Mouse (Mus musculus) adrenal gland, postnatal 25 days (tissue): ENCODE data around the gene 1700057G04Rik. TPM values are rescaled to one million over a fixed set of nuclear protein-coding genes. Genes with fewer than 3 reads are reported as not detected.

ENCODE experiments used
- DNase-seq: peaks from one replicate; pipeline ENCODE4 v3.0.0; 2021; ENCODE audit warnings: mixed read lengths
- long read RNA-seq: library from polyadenylated mRNA; stranded (forward); transcript quantifications from one replicate; pipeline ENCODE4 v2.0.0, GENCODE M21; 2021
- total RNA-seq: library from RNA; stranded (reverse); gene quantifications from 2 replicates; pipeline ENCODE4 v1.2.3, GENCODE M21; 2021

The 1700057G04Rik gene
- total RNA-seq = not detected in 2 replicates
- long read RNA-seq = 0 reads

GRCm38 (mm10) chr9:92309077-92309476, at the start of gene 1700057G04Rik:
Gene 1700057G04Rik, plus strand, starts transcription at chr9:92309377.
- DNase-seq = no peak

- DNase-seq = no peak
Observed at GRCm38 (mm10) chr9:92260481-92261159, 48.6 kb upstream of the 1700057G04Rik start.

DNA sequence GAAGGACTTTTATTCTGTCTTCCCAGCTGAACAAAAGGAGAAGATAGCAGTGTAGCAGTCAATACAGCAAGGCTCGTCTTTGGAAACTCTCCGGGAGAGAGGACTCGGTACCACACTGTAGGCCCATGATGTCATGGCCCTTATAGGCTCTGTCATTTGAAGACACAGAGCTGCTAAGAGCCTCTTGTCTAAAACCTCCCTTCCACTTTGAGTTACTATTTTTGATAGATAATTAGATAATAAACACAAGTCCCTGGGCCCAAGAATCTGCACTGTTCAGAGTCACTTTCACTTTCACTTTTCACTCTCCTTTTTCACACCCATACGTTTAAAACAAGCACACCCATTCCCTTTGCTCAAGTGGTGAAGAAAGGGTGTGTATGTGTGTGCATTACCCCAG, 43.5 kb upstream of the 1700057G04Rik start:
- DNase-seq = no peak

- DNase-seq = no peak
Observed at GRCm38 (mm10) chr9:92266558-92267171, 42.5 kb upstream of the 1700057G04Rik start.

GRCm38 (mm10) chr9:92267732-92268131, 41.4 kb upstream of the 1700057G04Rik start:
- no peak for DNase-seq

GRCm38 (mm10) chr9:92269829-92270404, 39.3 kb upstream of the 1700057G04Rik start:
- no peak for DNase-seq

DNA sequence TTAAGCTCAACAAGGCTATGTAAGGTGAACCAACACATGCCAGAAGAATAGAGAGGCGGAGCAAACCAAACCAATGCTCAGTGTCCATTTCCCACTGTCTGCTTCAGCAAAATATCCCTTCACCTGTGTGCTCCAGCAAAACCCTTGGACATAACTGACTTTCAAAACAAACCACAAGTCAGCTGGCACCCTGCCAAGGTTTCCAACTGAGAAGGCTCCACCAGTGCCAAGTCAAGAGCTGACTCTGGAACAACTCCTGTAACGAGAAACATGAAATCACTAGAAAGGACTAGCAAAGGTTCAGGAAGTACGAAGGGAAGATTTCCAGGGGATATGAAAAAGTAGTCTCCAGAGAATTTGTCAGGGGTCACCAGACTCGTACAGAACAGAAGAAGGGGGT, 38.2 kb upstream of the 1700057G04Rik start:
- peak; percentile 85 for DNase-seq

- no peak for DNase-seq
Observed at GRCm38 (mm10) chr9:92272650-92273049, 36.5 kb upstream of the 1700057G04Rik start.

DNA sequence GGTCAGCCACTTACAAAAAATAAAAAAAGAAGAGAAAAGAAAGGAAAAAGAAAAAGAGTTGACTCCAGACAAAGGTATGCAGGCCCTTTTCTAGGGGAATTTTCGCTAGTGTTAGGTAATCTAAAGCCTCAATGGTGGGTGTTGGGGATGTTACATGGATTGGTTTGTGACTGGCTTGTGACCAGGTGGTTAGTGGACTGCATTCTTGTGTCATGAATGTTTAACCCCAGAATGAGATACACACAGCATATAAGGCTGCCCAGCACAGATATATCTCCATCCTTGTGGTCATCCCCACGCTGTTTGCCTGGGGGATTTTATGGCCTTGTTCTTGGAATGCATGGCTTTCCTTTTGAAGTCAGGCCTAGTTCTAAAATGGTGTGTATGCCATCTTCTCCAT, 35.9 kb upstream of the 1700057G04Rik start:
- DNase-seq = no peak

DNA sequence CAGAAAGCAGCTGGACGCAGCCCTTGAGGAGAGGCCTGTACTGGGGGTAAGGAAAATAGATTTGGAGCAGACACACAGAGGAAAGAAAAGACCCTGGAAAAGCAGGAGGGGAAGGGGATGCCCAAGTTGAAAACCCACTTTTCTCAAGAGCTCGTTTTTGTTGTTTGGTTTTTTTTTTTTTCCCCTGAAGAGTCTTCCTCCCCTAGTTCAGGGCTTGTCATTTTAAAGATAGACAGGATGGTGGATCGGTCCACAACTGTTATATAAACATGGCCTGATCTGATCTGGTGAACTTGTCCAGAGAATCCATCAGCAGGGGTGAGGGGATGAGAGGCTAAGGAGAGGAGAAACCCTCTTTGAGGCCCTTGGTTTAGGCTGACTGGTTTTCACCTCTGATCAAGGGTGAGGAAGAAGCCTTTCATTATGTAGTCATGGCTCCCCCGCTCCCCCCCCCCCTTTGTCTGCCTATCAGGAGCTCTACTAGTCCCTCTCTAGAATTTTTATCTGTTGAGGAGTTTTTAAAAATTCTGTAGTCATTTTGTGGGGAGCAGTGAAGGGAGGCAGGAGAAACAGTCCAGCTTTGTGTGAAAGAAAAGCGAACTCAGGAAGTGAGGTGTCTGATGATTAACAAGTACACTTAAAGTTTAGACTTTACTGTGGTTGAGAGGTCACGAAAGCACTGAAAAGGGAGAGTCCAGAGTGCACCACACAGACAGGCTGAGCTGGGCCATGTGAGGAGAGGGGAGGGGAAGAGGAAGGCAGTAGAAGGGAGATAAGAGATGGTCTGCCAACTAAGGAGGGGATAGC, 35.0 kb upstream of the 1700057G04Rik start:
- no peak for DNase-seq

- DNase-seq = no peak
Observed at GRCm38 (mm10) chr9:92275486-92276207, 33.5 kb upstream of the 1700057G04Rik start, which contains the start of gene Plscr2. Gene Plscr2, plus strand, starts transcription at chr9:92275602.

- no peak for DNase-seq
Observed at GRCm38 (mm10) chr9:92276360-92276759, 32.8 kb upstream of the 1700057G04Rik start.

DNA sequence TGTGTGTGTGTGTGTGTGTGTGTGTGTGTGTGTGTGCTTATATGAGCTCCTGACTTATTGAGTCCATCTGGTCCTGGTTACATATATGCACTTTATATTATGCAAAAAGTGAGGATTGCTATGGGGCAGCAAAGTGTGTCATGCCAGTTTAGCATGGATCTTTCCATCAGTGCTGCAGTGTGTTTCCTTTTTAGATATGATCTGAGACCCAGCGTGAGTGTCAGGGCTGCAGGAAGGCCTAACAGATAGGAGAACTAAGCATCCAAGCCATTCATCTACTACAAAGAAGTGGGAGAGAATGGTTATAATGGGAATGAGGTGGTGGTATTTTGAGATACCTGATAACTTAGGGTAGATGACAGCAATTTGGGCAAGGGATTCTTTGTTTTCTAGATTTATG, 29.1 kb upstream of the 1700057G04Rik start:
- no peak for DNase-seq

DNA sequence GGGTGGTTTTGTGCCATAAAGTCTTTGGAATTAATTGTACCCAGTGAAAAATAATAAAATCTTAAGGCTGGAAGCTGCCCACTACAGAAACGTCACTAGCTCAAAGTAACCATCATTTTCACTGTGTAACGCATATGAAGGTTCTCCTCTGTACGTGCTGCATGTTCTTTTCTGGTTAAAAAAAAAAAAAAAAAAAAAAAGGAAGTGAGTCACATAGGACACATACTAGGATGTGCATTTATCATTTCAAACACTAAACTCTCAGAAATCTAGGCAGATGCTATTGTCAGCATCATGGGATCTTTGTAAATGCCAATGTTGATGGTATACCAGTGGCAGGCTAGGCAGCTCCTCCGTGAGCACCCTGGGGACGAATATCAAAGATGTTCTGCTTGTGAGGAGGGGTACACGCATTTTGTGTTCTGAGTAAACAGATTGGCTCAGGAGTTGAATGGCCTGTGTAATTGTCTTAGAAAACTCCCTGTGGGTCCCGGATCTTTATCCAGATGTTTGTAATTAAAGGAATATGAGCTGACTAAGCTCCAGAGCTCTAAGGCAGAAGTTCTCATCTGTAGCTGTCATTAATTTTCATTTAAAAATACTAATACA, 26.5 kb upstream of the 1700057G04Rik start:
- no peak for DNase-seq

- no peak for DNase-seq
Observed at GRCm38 (mm10) chr9:92289675-92290074, 19.5 kb upstream of the 1700057G04Rik start.

DNA sequence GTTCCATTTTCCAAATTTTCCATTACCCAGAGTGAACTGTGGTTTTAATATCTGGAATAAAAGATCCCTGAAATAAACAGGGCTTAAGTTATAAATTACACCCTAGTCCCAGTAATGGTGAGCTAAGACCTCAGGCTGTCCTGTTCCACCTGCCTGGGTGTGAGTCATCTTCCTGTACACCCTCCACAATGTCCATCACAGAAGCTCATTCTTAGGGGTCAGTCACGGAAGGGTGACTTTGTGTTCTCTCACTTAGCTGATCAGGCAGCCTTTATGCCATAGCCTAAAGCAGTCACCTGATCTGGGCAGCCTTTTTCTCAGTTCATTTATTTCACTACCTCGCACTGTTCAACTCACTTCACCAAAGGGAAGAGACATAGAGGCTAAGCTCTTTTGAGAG, 17.0 kb upstream of the 1700057G04Rik start:
- no peak for DNase-seq

DNA sequence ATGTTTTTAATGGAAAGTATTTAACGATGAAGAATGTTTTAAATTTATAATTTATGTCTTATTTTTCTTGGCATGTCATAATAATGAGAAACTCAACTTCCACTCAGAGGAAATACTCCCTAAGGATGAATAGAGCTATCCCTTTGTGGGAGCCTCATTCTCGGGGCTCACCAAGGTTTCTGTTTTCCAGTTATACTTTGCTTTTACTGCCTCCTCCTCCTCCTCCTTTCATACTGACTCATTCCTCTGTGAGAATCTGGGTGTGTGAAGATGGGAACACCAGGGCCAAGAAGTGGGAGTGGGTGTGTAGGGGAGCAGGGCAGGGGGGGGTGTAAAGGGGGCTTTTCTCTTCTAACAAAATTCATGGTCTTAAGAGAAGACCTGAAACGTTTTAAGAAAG, 16.3 kb upstream of the 1700057G04Rik start:
- no peak for DNase-seq

DNA sequence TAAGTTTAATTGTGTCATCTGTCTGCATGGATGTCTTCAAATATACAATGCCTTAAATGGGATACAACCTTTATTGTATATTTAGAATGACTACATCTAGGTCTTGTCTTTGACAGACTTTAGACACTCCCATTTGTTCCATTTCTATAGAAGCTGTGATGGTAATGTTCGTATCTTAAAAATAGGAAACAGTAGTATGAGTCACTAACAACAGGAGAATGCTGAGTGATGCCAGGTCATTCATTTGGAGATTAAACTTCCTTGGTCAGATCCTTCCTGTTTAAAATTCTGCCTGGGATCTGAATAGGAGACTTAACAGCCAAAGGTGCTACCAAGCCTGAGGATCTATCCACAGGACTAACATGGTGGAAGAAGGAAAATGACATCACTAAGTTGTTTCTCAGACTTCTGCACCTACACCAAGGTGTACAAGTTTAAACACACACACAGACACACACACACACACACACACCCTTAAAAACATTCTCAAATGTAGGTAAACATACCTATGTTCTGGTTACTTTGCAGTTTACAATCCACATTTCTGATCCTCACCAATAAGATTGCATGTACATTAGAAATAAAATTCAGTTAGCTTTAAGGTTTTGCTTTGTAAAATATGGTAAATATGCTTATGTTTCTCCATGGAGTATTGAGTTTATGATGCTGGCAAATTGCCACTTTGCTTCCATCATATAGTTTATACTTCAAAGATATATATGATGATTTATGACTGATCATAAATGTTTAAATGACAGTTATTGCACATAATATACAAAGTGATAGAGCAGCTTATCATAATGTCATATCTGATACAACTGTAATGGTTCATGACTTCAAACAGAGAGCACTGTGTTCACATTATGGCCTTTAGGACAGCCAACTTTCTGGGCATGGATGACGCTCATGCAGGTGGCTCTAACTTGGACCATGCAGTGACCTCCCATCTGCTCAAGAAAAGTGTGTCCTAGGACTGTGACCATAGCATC, 15.3 kb upstream of the 1700057G04Rik start:
- no peak for DNase-seq

DNA sequence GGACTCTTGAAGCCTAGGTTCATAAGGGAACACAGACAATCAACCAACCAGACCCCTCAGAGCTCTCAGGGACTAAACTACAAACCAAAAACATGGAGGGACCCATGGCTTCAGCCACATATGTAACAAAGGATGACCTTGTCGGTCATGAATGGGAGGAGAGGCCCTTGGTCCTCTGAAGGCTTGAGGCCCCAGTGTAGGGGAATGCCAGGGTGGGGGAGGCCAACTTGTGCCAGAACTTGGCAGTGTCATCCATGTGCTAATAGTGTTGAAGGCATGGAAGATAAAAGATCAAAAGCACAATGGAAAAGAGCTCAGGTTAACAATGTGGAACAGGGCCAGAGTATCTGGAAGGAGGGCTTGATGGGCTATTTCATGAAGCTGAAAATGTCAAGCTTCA, 10.9 kb upstream of the 1700057G04Rik start:
- DNase-seq = no peak

DNA sequence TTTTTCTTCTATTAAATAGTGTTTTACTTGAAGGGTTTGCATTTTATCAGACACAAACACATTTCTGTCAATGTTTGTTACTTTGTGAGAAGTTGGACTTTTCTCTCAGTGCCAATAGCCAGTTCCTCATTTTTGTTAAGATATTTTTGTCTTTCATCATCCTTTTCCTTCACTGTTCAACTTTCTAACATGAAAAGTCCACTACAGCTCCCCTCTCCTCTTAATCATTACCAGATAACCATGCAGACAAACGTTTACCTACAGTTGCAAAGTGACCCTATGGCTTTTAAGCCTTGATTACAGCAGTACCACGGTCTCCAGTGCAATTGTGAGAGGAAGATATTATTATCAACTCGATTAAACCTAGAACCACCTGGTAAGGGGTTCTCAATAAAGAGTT, 8.0 kb upstream of the 1700057G04Rik start:
- no peak for DNase-seq
